Mouse (Mus musculus) midbrain, embryonic 15.5 days (tissue): ENCODE data around the gene Pank1. TPM values are rescaled to one million over a fixed set of nuclear protein-coding genes. Genes with fewer than 3 reads are reported as not detected.

Source experiments
- ATAC-seq: fragments of 200-750 bp; cut with Nextera tagmentation; replicated peaks from 2 replicates; pipeline ENCODE4 v1.8.0; 2017; ENCODE audit warnings: moderate TSS enrichment
- H3K27ac ChIP-seq: fragments of 300-500 bp; sonication (generic); 2 replicates; pipeline ENCODE4 v1.5.1; 2015; ENCODE audit warnings: mild to moderate bottlenecking, inconsistent platforms
- H3K27me3 ChIP-seq: fragments of 300-500 bp; sonication (generic); replicated peaks from 2 replicates; pipeline ENCODE4 v1.6.1; 2015; ENCODE audit warnings: inconsistent platforms
- H3K36me3 ChIP-seq: fragments of 300-500 bp; sonication (generic); replicated peaks from 2 replicates; pipeline ENCODE4 v1.6.1; 2015; ENCODE audit warnings: inconsistent platforms
- H3K4me1 ChIP-seq: fragments of 300-500 bp; sonication (generic); 2 replicates; pipeline ENCODE4 v1.6.1; 2015; ENCODE audit warnings: inconsistent platforms
- H3K4me2 ChIP-seq: fragments of 300-500 bp; sonication (generic); 2 replicates; pipeline ENCODE4 v1.6.1; 2015; ENCODE audit warnings: inconsistent platforms, mild to moderate bottlenecking, moderate library complexity
- H3K4me3 ChIP-seq: fragments of 300-500 bp; sonication (generic); 2 replicates; pipeline ENCODE4 v1.5.1; 2015; ENCODE audit warnings: mild to moderate bottlenecking, inconsistent platforms
- H3K9ac ChIP-seq: fragments of 300-500 bp; sonication (generic); 2 replicates; pipeline ENCODE4 v1.6.1; 2015; ENCODE audit warnings: mild to moderate bottlenecking, inconsistent platforms
- H3K9me3 ChIP-seq: fragments of 300-500 bp; sonication (generic); 2 replicates; pipeline ENCODE4 v1.6.1; 2016; ENCODE audit warnings: inconsistent platforms
- WGBS: fragments of 180-500 bp; shearing (Covaris S2); methylation state at CpG from one replicate; pipeline ENCODE4 v1.1.7; 2015; ENCODE audit warnings: mixed read lengths; 5-methylcytosine and 5-hydroxymethylcytosine counted together
- polyA plus RNA-seq: library from polyadenylated mRNA; unstranded; fragments of >200 nt; fragmentation: Nextera tagmentation; extraction: Ambion mirVana; gene quantifications from 2 replicates; pipeline ENCODE4 v1.2.1, GENCODE M21; 2015

Pank1 gene
- polyA plus RNA-seq, 1 experiment from 2014 or later: 8.3 TPM

GRCm38 (mm10) chr19:34807173-34807572 is 72.1 kb downstream of the Pank1 start:
- Histone ChIP-seq H3K36me3 (no peaks in the 10 kb centered on the region), H3K4me1 (no peaks in the 10 kb centered on the region), H3K4me2 (no peak overlapping the region), H3K27me3 (no peaks in the 10 kb centered on the region), H3K4me3 (no peak overlapping the region), H3K9me3 (no peaks in the 10 kb centered on the region), H3K27ac (no peak overlapping the region), H3K9ac (no peak overlapping the region)
- ATAC-seq: no peak
- WGBS: 83% methylated on average over 5 of the region's 5 CpGs

GRCm38 (mm10) chr19:34805071-34805470 is 74.2 kb downstream of the Pank1 start:
- H3K4me1 ChIP-seq: no peaks in the 10 kb centered on the region
- no peak overlapping the region for H3K27ac ChIP-seq
- WGBS: 71% methylated on average over 2 of the region's 2 CpGs
- no peak overlapping the region for H3K9ac ChIP-seq
- no peaks in the 10 kb centered on the region for H3K27me3 ChIP-seq
- H3K36me3 ChIP-seq: no peaks in the 10 kb centered on the region
- no peak overlapping the region for H3K4me2 ChIP-seq
- no peaks in the 10 kb centered on the region for H3K9me3 ChIP-seq
- no peak overlapping the region for H3K4me3 ChIP-seq
- ATAC-seq: no peak

- 93% methylated on average over 2 of the region's 2 CpGs for WGBS
- Histone ChIP-seq H3K9ac (no peak overlapping the region), H3K36me3 (no peaks in the 10 kb centered on the region), H3K4me2 (no peak overlapping the region), H3K27ac (no peak overlapping the region), H3K4me3 (no peak overlapping the region), H3K9me3 (no peaks in the 10 kb centered on the region), H3K27me3 (no peaks in the 10 kb centered on the region), H3K4me1 (no peaks in the 10 kb centered on the region)
- ATAC-seq: no peak
Measured at GRCm38 (mm10) chr19:34804531-34804930, 74.7 kb downstream of the Pank1 start.

GRCm38 (mm10) chr19:34803396-34803795 is 75.9 kb downstream of the Pank1 start:
- Histone ChIP-seq H3K4me3 (no peak overlapping the region), H3K27ac (no peak overlapping the region), H3K27me3 (no peaks in the 10 kb centered on the region), H3K9ac (no peak overlapping the region), H3K36me3 (no peaks in the 10 kb centered on the region), H3K4me2 (no peak overlapping the region), H3K4me1 (no peaks in the 10 kb centered on the region), H3K9me3 (no peaks in the 10 kb centered on the region)
- 92% methylated on average over 4 of the region's 4 CpGs for WGBS
- ATAC-seq: no peak

- Histone ChIP-seq H3K4me2 (no peak overlapping the region), H3K36me3 (no peaks in the 10 kb centered on the region), H3K27ac (no peak overlapping the region), H3K4me3 (no peak overlapping the region), H3K9ac (no peak overlapping the region), H3K27me3 (no peaks in the 10 kb centered on the region), H3K9me3 (no peaks in the 10 kb centered on the region), H3K4me1 (no peaks in the 10 kb centered on the region)
- 43% methylated on average over 5 of the region's 6 CpGs for WGBS
- ATAC-seq: 0 out of 2 replicates have a peak, but pooled peaks have one; percentile 33
Measured at GRCm38 (mm10) chr19:34799644-34800267, 79.5 kb downstream of the Pank1 start.

GRCm38 (mm10) chr19:34796396-34796795 is 82.9 kb downstream of the Pank1 start:
- H3K9ac ChIP-seq: no peak overlapping the region
- no peaks in the 10 kb centered on the region for H3K36me3 ChIP-seq
- ATAC-seq: no peak
- H3K27ac ChIP-seq: no peak overlapping the region
- no peaks in the 10 kb centered on the region for H3K27me3 ChIP-seq
- no peak overlapping the region for H3K4me2 ChIP-seq
- 79% methylated on average over 4 of the region's 4 CpGs for WGBS
- no peak overlapping the region for H3K4me3 ChIP-seq
- no peaks in the 10 kb centered on the region for H3K9me3 ChIP-seq
- H3K4me1 ChIP-seq: no peaks in the 10 kb centered on the region

- no peaks in the 10 kb centered on the region for H3K4me1 ChIP-seq
- WGBS: 91% methylated on average over 2 of the region's 2 CpGs
Measured at GRCm38 (mm10) chr19:34782491-34782890, 96.8 kb downstream of the Pank1 start.

GRCm38 (mm10) chr19:34778993-34779392 is 100.3 kb downstream of the Pank1 start:
- Histone ChIP-seq H3K9ac (no peak overlapping the region), H3K36me3 (no peaks in the 10 kb centered on the region), H3K4me3 (no peak overlapping the region), H3K4me1 (no peaks in the 10 kb centered on the region), H3K9me3 (no peaks in the 10 kb centered on the region), H3K27me3 (no peaks in the 10 kb centered on the region), H3K4me2 (no peak overlapping the region), H3K27ac (no peak overlapping the region)
- ATAC-seq: no peak
- WGBS: 97% methylated on average over 1 of the region's 1 CpGs

More at GRCm38 (mm10) chr19:34782491-34782890, 96.8 kb downstream of the Pank1 start:
- no peak overlapping the region for H3K4me3 ChIP-seq
- no peaks in the 10 kb centered on the region for H3K36me3 ChIP-seq
- H3K4me2 ChIP-seq: no peak overlapping the region
- no peaks in the 10 kb centered on the region for H3K27me3 ChIP-seq
- ATAC-seq: no peak
- H3K27ac ChIP-seq: no peak overlapping the region
- no peaks in the 10 kb centered on the region for H3K9me3 ChIP-seq
- no peak overlapping the region for H3K9ac ChIP-seq

- no peaks in the 10 kb centered on the region for H3K36me3 ChIP-seq
- no peak overlapping the region for H3K4me2 ChIP-seq
- no peaks in the 10 kb centered on the region for H3K9me3 ChIP-seq
- ATAC-seq: no peak
- no peak overlapping the region for H3K27ac ChIP-seq
- H3K4me1 ChIP-seq: no peaks in the 10 kb centered on the region
- no peaks in the 10 kb centered on the region for H3K27me3 ChIP-seq
- H3K4me3 ChIP-seq: no peak overlapping the region
- no peak overlapping the region for H3K9ac ChIP-seq
Measured at GRCm38 (mm10) chr19:34778098-34778497, 101.2 kb downstream of the Pank1 start.

GRCm38 (mm10) chr19:34772775-34773174 is 106.5 kb downstream of the Pank1 start:
- Histone ChIP-seq H3K4me3 (no peak overlapping the region), H3K9ac (no peak overlapping the region), H3K4me2 (no peak overlapping the region), H3K9me3 (no peaks in the 10 kb centered on the region), H3K36me3 (no peaks in the 10 kb centered on the region), H3K4me1 (no peaks in the 10 kb centered on the region), H3K27me3 (no peaks in the 10 kb centered on the region), H3K27ac (no peak overlapping the region)
- ATAC-seq: no peak
- 29% methylated on average over 6 of the region's 6 CpGs for WGBS

- H3K27me3 ChIP-seq: no peaks in the 10 kb centered on the region
- no peak overlapping the region for H3K4me3 ChIP-seq
- WGBS: 88% methylated on average over 6 of the region's 6 CpGs
- no peaks in the 10 kb centered on the region for H3K4me1 ChIP-seq
- H3K4me2 ChIP-seq: no peak overlapping the region
- H3K9ac ChIP-seq: no peak overlapping the region
- H3K36me3 ChIP-seq: no peaks in the 10 kb centered on the region
- H3K27ac ChIP-seq: no peak overlapping the region
- no peaks in the 10 kb centered on the region for H3K9me3 ChIP-seq
- ATAC-seq: no peak
Measured at GRCm38 (mm10) chr19:34770764-34771163, 108.5 kb downstream of the Pank1 start.

- no peak overlapping the region for H3K4me2 ChIP-seq
- no peak overlapping the region for H3K27ac ChIP-seq
- no peaks in the 10 kb centered on the region for H3K36me3 ChIP-seq
- H3K4me1 ChIP-seq: no peaks in the 10 kb centered on the region
- WGBS: 96% methylated on average over 1 of the region's 1 CpGs
- ATAC-seq: no peak
- no peak overlapping the region for H3K4me3 ChIP-seq
- H3K9ac ChIP-seq: no peak overlapping the region
- H3K9me3 ChIP-seq: no peaks in the 10 kb centered on the region
- no peaks in the 10 kb centered on the region for H3K27me3 ChIP-seq
Measured at GRCm38 (mm10) chr19:34758754-34759153, 120.5 kb downstream of the Pank1 start.
